ENCODE assay signal across 12 mouse cellular contexts in genomic region chr5:18220873-18221272, GRCm38 (mm10).
A peak's percentile ranks its signal among the peaks of the same experiment; 100 is the strongest.
DNase-seq lines count a peak whose midpoint lies in the region; ATAC-seq lines count a peak whose summit lies in the region.
"Had no signal": no experiment of that assay in that cellular context is flagged by ENCODE, and none has a peak within 500 bp of the region (broad histone marks: within the 10 kb centered on the region; RNA-seq: fewer than 3 reads in every experiment).

No protein-coding gene starts in this region.

- intact Hi-C loops in left cerebral cortex, postnatal 4 days (cut with DNase I), result no loop called here

- ATAC-seq in cerebellum, adult (ENCODE audit: insufficient number of reproducible peaks, low FRiP score, low TSS enrichment), result no peak
- ATAC-seq: intestine, embryonic 15.5 days had no signal

- peak; percentile 48 for DNase-seq in cerebellum, adult 11 months
- DNase-seq in left cerebral cortex, postnatal 4 days, result peak; percentile 58
- DNase-seq in left cerebral cortex, adult 11 months (ENCODE audit: low spot score), result no peak
- DNase-seq in cerebellum, adult 11-12 months, result peak; percentile 69
- peak; percentile 61 to 81 for DNase-seq in cerebellum, postnatal 25 days
- no peak for DNase-seq in gastrocnemius, postnatal 10 days
- DNase-seq in adipocyte (ENCODE audit: low spot score), result no peak
- DNase-seq: layer of hippocampus, postnatal 36 days; retina, postnatal 1 day; spleen, adult 18-20 months had no signal

Comparison
In these comparisons a context has a peak if more than half of its experiments do, and no peak if none do; other contexts are left out.
1. DNase-seq: peak in cerebellum, adult 11 months (single experiment), left cerebral cortex, postnatal 4 days (single experiment), cerebellum, adult 11-12 months (single experiment) and cerebellum, postnatal 25 days (2 of 2); none in left cerebral cortex, adult 11 months (single experiment), gastrocnemius, postnatal 10 days (single experiment) and adipocyte (single experiment).